Mouse (Mus musculus) lung, postnatal 0 days (tissue): ENCODE measurements around the gene Lmo7.

Experiments used
- CTCF ChIP-seq: IDR thresholded peaks from 2 replicates; pipeline ENCODE4 v1.5.1; 2016; ENCODE audit warnings: antibody characterized with exemption, mild to moderate bottlenecking
- EP300 ChIP-seq: IDR thresholded peaks from 2 replicates; pipeline ENCODE4 v1.6.1; 2016; ENCODE audit warnings: antibody characterized with exemption, mild to moderate bottlenecking, control low read depth

GRCm38 (mm10) chr14:101822871-101823270, 93.1 kb downstream of the Lmo7 start:
- no peak for TF ChIP-seq CTCF
- no peak for TF ChIP-seq EP300
